Mouse (Mus musculus) myocyte (in vitro differentiated cells): ENCODE measurements around the gene Mrps11. TPM values are rescaled to one million over a fixed set of nuclear protein-coding genes. Genes with fewer than 3 reads are reported as not detected.
A peak's percentile ranks its signal among the peaks of the same experiment; 100 is the strongest.

Experiments used
- H3K27me3 ChIP-seq: one replicate; pipeline ENCODE4 v1.6.1; 2011; ENCODE audit not compliant: control insufficient read depth, insufficient read depth, insufficient read length
- H3K36me3 ChIP-seq: one replicate; pipeline ENCODE4 v1.6.1; 2011; ENCODE audit not compliant: control insufficient read depth, insufficient read depth
- H3K4me2 ChIP-seq: one replicate; pipeline ENCODE4 v1.6.1; 2011; ENCODE audit warnings: low read depth, control low read depth
- H3K4me3 ChIP-seq: one replicate; pipeline ENCODE4 v1.5.1; 2011; ENCODE audit warnings: mild to moderate bottlenecking, control low read depth, moderate library complexity
- H3K79me2 ChIP-seq: one replicate; pipeline ENCODE4 v1.6.1; 2011; ENCODE audit not compliant: control insufficient read depth, insufficient read depth
- H3ac ChIP-seq: one replicate; pipeline ENCODE4 v1.6.1; 2011; ENCODE audit not compliant: control insufficient read depth, insufficient read length
- CEBPB ChIP-seq: IDR thresholded peaks from 2 replicates; pipeline ENCODE4 v1.6.1; 2011; ENCODE audit warnings: mild to moderate bottlenecking, moderate library complexity; ENCODE audit not compliant: poor library complexity, insufficient read depth, severe bottlenecking
- E2F4 ChIP-seq: IDR thresholded peaks from one replicate; pipeline ENCODE4 v1.6.1; 2011; ENCODE audit warnings: mild to moderate bottlenecking, control low read depth, moderate library complexity; ENCODE audit not compliant: insufficient read depth
- MAX ChIP-seq: IDR thresholded peaks from one replicate; pipeline ENCODE4 v1.6.1; 2011; ENCODE audit warnings: low read depth, mild to moderate bottlenecking, control low read depth
- MYOD1 ChIP-seq, 3 experiments: IDR thresholded peaks; one replicate each; pipeline ENCODE4 v1.6.1; 2011; ENCODE audit warnings: control low read depth in 2 of 3, low read depth in 2 of 3, mild to moderate bottlenecking in 2 of 3, moderate library complexity in 1 of 3; ENCODE audit not compliant: insufficient read length in 2 of 3, control insufficient read depth in 1 of 3
- MYOG ChIP-seq, 3 experiments: IDR thresholded peaks; one replicate each; pipeline ENCODE4 v1.6.1; 2011; ENCODE audit warnings: control low read depth in 2 of 3, low read depth in 2 of 3, mild to moderate bottlenecking in 2 of 3; ENCODE audit not compliant: insufficient read length in 2 of 3, control insufficient read depth in 1 of 3, insufficient read depth in 1 of 3
- POLR2A ChIP-seq: IDR thresholded peaks from one replicate; pipeline ENCODE4 v1.6.1; 2011; ENCODE audit warnings: low read depth, mild to moderate bottlenecking, control low read depth, moderate library complexity; ENCODE audit not compliant: insufficient read length
- POLR2AphosphoS2 ChIP-seq: IDR thresholded peaks from one replicate; pipeline ENCODE4 v1.6.1; 2011; ENCODE audit warnings: low read depth, control low read depth; ENCODE audit not compliant: insufficient read length
- REST ChIP-seq: IDR thresholded peaks from one replicate; pipeline ENCODE4 v1.6.1; 2011; ENCODE audit warnings: mild to moderate bottlenecking, control low read depth, moderate library complexity; ENCODE audit not compliant: insufficient read depth, insufficient read length
- SRF ChIP-seq: IDR thresholded peaks from one replicate; pipeline ENCODE4 v1.6.1; 2011; ENCODE audit warnings: low read depth; ENCODE audit not compliant: control insufficient read depth, insufficient read length
- TCF12 ChIP-seq: IDR thresholded peaks from one replicate; pipeline ENCODE4 v1.6.1; 2011; ENCODE audit warnings: mild to moderate bottlenecking, control low read depth; ENCODE audit not compliant: poor library complexity, insufficient read depth, severe bottlenecking
- TCF3 ChIP-seq: IDR thresholded peaks from one replicate; pipeline ENCODE4 v1.6.1; 2011; ENCODE audit warnings: low read depth, control low read depth; ENCODE audit not compliant: insufficient read length
- USF1 ChIP-seq: IDR thresholded peaks from one replicate; pipeline ENCODE4 v1.6.1; 2011; ENCODE audit warnings: low read depth, mild to moderate bottlenecking, control low read depth, moderate library complexity
- polyA plus RNA-seq: library from polyadenylated mRNA; unstranded; fragments of >200 nt; fragmentation: generic; extraction: Trizol; gene quantifications from one replicate; pipeline ENCODE4 v1.2.1, GENCODE M21; 2012; ENCODE audit warnings: missing spikeins

Mrps11 gene
- polyA plus RNA-seq, 1 experiment, result 57.7 TPM

DNA sequence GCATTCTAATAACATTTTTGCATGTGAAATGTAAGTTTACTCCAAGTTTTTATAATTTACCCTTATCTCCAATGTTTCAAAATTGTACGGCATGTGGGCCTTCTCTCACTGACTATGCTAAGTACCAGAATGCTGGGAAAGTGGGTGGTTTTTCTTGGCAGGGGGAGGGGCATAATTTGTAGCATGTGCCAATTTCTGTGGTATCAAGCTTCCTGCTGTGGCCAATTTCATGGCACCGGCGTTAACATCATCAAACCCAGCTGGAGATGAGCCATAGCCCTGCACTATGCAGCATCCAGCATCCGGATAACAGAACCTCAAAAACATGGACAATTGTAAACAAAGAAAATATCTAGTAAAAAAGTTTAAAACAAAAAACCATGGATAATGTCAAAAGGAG is 54.3 kb downstream of the Mrps11 start:
- H3ac ChIP-seq, result no peak overlapping the region
- H3K4me3 ChIP-seq, result no peak overlapping the region
- H3K4me2 ChIP-seq, result no peak overlapping the region
- H3K79me2 ChIP-seq, result no peaks in the 10 kb centered on the region
- no peak for TF ChIP-seq TCF12
- no peak for TF ChIP-seq TCF3
- TF ChIP-seq USF1, result no peak
- TF ChIP-seq POLR2A, result no peak
- TF ChIP-seq CEBPB, result no peak
- no peak for TF ChIP-seq POLR2AphosphoS2
- no peak for TF ChIP-seq REST
- TF ChIP-seq MYOD1 (IDR thresholded peaks at IDR 0.05; ENCODE audit: control insufficient read depth in 1 of 3, insufficient read length in 2 of 3, low read depth in 2 of 3), result no peak
- TF ChIP-seq MAX, result no peak
- no peak for TF ChIP-seq MYOG (IDR thresholded peaks at IDR 0.05; ENCODE audit: control insufficient read depth in 1 of 3, insufficient read depth in 1 of 3, insufficient read length in 2 of 3, low read depth in 2 of 3)
- no peak for TF ChIP-seq SRF
- no peak for TF ChIP-seq E2F4
- no peaks in the 10 kb centered on the region for H3K27me3 ChIP-seq
- H3K36me3 ChIP-seq, result peaks cover 7% of the 10 kb centered on the region

DNA sequence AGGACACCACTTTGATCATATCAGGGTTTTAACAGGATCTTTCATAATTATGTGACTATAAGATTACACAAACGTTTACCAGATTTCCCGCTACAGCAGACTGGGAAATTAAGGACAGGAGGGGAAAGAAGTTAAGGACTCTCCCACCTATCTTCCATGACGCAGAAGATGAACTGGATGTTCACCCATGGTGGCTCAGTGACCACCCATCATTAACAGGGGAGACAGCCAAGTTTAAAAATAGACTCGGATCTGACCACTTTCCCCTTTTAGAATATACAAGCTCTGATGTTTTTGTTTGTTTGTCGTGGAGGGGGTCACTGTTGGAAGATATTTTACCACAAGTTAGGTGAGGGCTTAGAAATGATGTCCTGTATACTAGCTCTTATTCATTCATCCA is 58.7 kb downstream of the Mrps11 start:
- peaks cover 9% of the 10 kb centered on the region for H3K79me2 ChIP-seq
- no peak overlapping the region for H3K4me3 ChIP-seq
- peaks cover 7% of the 10 kb centered on the region for H3K36me3 ChIP-seq
- TF ChIP-seq USF1, result no peak
- no peak for TF ChIP-seq POLR2AphosphoS2
- no peak for TF ChIP-seq MYOD1 (IDR thresholded peaks at IDR 0.05; ENCODE audit: control insufficient read depth in 1 of 3, insufficient read length in 2 of 3, low read depth in 2 of 3)
- no peak for TF ChIP-seq MYOG (IDR thresholded peaks at IDR 0.05; ENCODE audit: control insufficient read depth in 1 of 3, insufficient read depth in 1 of 3, insufficient read length in 2 of 3, low read depth in 2 of 3)
- TF ChIP-seq CEBPB, result no peak
- no peak for TF ChIP-seq E2F4
- TF ChIP-seq POLR2A, result no peak
- no peak for TF ChIP-seq SRF
- no peak for TF ChIP-seq TCF12
- TF ChIP-seq MAX, result no peak
- no peaks in the 10 kb centered on the region for H3K27me3 ChIP-seq
- no peak overlapping the region for H3ac ChIP-seq
- peak overlapping the region; percentile 30 for H3K4me2 ChIP-seq

Other genes with a start within 250 kb of the Mrps11 start
- gene Ntrk3, start 45.1 kb upstream of the Mrps11 start, polyA plus RNA-seq, result 0.17 TPM
- 22.3 TPM for gene Mrpl46, start 412 bp downstream of the Mrps11 start, polyA plus RNA-seq
- gene Det1, start 64.1 kb downstream of the Mrps11 start, polyA plus RNA-seq, result 12.0 TPM
- 52.8 TPM for gene Aen, start 112.7 kb downstream of the Mrps11 start, polyA plus RNA-seq
- gene Isg20, start 130.3 kb downstream of the Mrps11 start, polyA plus RNA-seq, result 10.5 TPM